Mouse (Mus musculus) kidney, adult 18-20 months (tissue): ENCODE data around the gene Tpm4.
"Not testable (repeated sequence)": the region's sequence is repeated elsewhere in the genome, so short reads cannot be mapped to it uniquely, and the experiment has no call there.

ENCODE experiments used
- DNase-seq: peaks from one replicate; pipeline ENCODE4 v3.0.0; 2021

Gene Tpm4

DNA sequence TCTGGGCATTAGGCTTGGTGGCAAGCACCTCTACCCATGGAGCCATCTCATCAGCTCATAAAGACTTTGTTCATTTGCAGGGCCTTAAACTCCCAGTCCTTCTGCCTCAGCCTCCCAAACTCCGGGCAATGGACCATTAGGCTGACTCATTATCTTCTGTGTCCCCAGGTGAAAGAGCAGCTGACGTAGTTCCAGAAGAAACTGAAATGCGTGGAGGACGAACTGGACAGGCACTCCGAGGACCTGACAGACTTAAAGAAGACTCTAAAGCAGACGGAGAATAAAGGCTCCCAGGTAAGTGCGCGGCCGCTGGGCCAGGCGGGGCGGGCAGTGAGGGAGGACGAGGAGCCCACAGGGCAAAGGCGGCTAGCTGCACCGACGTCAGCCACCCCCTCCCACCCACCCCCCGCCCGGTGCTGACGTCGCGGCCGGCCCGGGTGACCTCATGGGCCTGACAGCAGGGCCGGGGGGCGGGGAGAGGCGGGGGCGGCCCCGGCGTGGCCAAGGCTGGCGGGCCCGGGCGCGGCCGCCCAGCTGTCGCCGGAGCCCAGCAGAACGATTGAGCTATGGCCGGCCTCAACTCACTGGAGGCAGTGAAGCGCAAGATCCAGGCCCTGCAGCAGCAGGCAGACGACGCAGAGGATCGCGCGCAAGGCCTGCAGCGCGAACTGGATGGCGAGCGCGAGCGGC lies at the start of gene Tpm4:
Gene Tpm4, plus strand, starts transcription at position 220 of the 690 bp plus-strand sequence.
- DNase-seq: peak; percentile 80

DNA sequence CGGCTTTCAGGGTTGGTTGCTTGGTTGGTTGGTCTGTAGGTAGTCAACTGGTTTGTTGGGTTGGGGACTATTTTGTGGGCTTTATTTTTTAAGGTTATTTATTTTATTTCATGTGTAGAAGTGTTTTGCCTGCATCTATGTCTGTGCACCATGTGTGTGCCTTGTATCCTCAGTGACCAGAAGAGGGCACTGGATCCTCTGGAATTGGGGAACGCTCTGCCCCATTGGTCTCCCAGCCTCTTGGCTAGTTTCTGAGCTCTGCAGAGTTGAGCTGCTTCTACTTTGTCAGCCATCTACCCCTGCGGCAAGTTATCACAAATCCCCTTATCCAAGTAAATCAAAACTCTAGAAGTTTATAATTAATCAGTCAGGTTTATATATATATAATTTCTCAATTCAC lies 47.2 kb upstream of the Tpm4 start:
- DNase-seq: not testable (repeated sequence)

GRCm38 (mm10) chr8:72096721-72097120 lies 38.1 kb upstream of the Tpm4 start:
- not testable (repeated sequence) for DNase-seq

DNA sequence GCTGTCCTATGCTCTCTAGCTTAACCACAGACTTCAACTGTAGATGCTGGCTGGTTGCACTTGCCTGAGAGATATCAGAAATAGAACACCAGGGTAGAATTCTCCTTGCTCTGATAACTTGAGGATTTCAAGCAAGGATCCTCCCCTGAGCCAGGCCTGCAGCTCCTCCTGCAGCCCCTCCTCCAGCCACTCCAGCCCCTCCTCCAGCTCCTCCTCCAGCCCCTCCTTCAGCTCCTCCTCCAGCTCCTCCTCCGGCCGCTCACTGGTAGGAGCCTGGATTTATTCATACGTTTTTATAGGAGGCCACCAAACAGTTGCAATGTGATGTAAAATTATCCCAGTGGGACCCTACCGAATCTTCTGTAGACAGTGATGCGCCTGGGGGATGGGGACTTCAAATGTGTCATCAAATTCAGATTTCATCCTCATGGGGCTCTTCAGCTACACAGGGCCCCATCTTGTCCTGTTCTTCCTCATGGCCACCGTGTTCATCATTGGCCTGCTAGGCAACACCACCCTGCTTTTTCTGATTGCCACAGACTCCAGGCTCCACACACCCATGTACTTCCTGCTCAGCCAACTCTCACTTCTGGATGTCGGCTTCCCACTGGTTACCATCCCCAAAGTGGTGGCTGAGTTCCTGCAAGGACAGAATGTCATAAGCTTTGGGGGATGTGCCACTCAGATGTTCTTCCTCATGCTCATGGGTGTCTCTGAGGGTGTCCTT lies 35.2 kb upstream of the Tpm4 start:
- DNase-seq: peak; percentile 32

- DNase-seq: no peak
Measured at GRCm38 (mm10) chr8:72105165-72105564, 29.6 kb upstream of the Tpm4 start.

GRCm38 (mm10) chr8:72106740-72107139 lies 28.0 kb upstream of the Tpm4 start, which contains the start of gene Olfr374:
TSS of gene Olfr374 (plus strand) at chr8:72107040.
- no peak for DNase-seq

- no peak for DNase-seq
Measured at GRCm38 (mm10) chr8:72110876-72111275, 23.9 kb upstream of the Tpm4 start.

DNA sequence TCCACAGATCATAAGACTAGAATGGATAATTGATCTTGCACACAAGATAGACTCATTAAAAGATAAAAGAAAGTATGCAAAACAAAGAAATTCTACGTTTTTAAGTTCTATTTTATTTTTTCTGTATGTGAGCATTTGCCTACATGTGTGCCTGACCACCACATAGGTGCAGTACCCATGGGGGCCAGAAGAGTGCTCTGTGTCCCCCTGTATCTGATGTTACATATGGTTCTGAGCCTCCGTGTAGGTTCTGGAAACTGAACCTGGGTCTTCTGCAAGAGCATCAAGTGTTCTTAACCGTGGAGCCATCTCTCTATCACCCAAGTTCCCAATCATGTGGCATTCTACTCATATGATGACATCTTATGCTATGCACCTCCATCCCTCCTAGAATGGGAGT lies 22.3 kb upstream of the Tpm4 start:
- no peak for DNase-seq

- no peak for DNase-seq
Measured at GRCm38 (mm10) chr8:72115202-72115601, 19.6 kb upstream of the Tpm4 start.

- no peak for DNase-seq
Measured at GRCm38 (mm10) chr8:72118616-72119015, 16.2 kb upstream of the Tpm4 start.

DNA sequence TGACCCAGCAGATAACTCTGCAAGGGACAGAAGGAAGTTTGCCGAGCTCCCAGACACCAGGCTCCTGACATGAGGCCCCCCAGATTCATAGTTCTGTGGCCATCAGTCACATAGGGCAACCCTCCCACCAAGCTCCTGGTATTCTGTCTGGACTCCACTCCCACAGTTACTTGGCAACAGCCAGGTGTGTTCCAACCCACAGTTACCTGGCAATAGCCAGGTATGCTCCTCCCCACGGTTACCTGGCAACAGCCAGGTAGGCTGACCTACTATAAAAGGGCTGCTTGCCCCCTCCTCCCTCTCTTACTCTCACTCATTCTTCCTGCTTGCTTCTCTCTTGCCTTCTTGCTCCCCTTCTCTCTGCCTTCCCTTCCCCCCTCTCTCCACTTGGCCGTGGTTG lies 13.3 kb upstream of the Tpm4 start:
- DNase-seq: not testable (repeated sequence)

GRCm38 (mm10) chr8:72121997-72122396 lies 12.8 kb upstream of the Tpm4 start:
- no peak for DNase-seq

GRCm38 (mm10) chr8:72127834-72128233 lies 6.9 kb upstream of the Tpm4 start:
- DNase-seq: no peak

GRCm38 (mm10) chr8:72131251-72131650 lies 3.5 kb upstream of the Tpm4 start:
- peak; percentile 28 for DNase-seq

DNA sequence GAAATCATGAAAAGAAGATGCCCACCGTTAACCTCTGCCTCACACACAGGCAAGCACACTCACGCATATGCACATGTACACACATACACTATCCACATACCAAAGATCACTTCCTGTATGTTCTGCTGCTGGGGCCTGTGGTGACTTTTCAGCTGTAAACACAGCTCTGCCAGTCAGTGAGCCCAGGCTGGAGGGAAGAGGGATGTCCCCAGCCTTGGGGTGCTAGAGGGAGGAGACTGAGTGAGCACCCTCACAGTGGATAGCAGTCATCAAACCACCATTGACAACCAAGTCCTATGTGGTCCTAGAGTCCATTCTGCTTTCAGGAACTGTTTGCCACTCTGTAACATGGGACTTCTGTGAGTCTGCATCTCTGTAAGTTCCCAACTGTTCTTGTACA lies 2.9 kb upstream of the Tpm4 start:
- DNase-seq: no peak

- no peak for DNase-seq
Measured at GRCm38 (mm10) chr8:72132417-72132816, 2.4 kb upstream of the Tpm4 start.

DNA sequence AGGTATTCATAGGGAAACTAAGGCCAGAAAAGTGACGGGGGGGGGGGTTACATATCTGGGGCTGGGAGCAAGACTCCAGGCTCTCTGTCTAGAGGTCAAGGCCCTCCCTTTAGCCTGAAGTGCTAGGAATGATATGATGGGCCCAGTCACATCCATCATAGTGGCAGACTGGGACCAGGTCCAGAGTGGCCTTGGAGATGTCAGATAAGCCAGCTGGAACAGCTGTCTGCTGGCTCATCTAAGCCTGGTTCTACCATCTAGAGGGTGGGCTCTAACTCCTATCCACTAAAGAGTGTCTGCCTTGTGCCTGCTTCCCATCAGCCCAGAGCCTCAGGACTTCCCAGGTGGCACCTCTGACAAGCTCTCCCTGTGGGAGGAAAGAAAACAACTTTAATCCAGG lies 1.9 kb upstream of the Tpm4 start:
- peak; percentile 22 for DNase-seq

GRCm38 (mm10) chr8:72133507-72133906 lies 1.3 kb upstream of the Tpm4 start:
- DNase-seq: no peak

DNA sequence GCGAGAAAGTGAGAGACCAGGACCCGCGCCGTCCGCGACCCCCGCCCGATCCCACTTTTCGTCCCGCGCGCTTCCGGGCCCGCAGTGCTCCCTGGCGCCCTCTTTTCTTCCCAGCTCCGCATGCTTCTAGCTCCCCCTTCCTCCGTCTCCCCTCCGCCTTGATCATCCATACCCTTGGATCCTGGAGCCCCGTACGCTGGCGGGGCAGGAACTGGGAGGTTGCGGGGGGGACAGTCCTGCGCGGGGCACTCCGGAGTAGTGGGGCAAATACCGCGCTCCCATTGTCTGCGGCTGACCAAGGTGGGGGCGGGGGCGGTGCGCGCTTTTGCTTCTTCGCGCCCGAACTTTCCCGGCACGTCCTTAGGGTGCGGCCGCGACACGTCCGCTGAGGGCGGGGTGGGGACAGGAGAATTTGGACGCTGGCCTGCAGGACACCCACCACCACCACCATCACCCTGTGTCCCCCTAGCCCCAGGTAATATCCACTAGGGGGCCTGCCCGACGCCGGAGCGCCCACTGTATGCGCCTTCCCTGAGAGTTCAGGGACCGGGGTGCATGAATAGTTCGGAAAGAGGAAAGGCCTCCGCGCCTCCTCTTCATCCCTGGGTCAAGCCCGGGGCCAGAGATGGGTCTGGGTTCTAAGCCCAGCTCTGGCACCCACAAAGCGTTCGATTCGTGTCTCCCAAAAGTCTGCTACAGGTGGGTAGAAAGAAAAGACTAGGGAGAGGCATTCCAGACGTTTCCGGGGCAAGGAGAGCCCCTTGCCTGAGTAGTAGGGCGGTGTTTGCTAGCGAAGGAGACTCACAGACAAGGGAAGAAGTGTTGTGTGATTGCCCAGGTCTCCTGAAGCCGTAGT lies 899 bp downstream of the Tpm4 start:
- DNase-seq: peak; percentile 58

- DNase-seq: peak; percentile 62
Measured at GRCm38 (mm10) chr8:72136302-72136978, 1.7 kb downstream of the Tpm4 start.

- no peak for DNase-seq
Measured at GRCm38 (mm10) chr8:72137431-72137830, 2.7 kb downstream of the Tpm4 start.

- no peak for DNase-seq
Measured at GRCm38 (mm10) chr8:72138456-72138855, 3.7 kb downstream of the Tpm4 start.
